Mouse (Mus musculus) CH12.LX (cell line): ENCODE results near the gene Ezh1.

Experiments used
- CTCF ChIP-seq, 2 experiments: IDR thresholded peaks in 1 of 2; conservative IDR thresholded peaks in 1 of 2; 2 replicates each; pipeline ENCODE4 v1.5.1; 2011 to 2012; ENCODE audit warnings: low read depth in 2 of 2, low read length in 2 of 2, improper control_type of control experiment in 1 of 2, inconsistent platforms in 1 of 2, mild to moderate bottlenecking in 1 of 2, moderate library complexity in 1 of 2
- ELF1 ChIP-seq: IDR thresholded peaks from 2 replicates; pipeline ENCODE4 v1.6.1; 2014; ENCODE audit warnings: low read depth, mild to moderate bottlenecking, inconsistent platforms, low read length, improper control_type of control experiment
- EP300 ChIP-seq: IDR thresholded peaks from 2 replicates; pipeline ENCODE4 v1.6.1; 2011; ENCODE audit warnings: low read length, improper control_type of control experiment
- ETS1 ChIP-seq: conservative IDR thresholded peaks from 2 replicates; pipeline ENCODE4 v1.6.1; 2012; ENCODE audit warnings: low read depth, mild to moderate bottlenecking, inconsistent platforms, low read length, improper control_type of control experiment, moderate library complexity
- MEF2A ChIP-seq: IDR thresholded peaks from 2 replicates; pipeline ENCODE4 v1.6.1; 2014; ENCODE audit warnings: low read depth, mild to moderate bottlenecking, inconsistent platforms, low read length, improper control_type of control experiment, borderline replicate concordance
- MYC ChIP-seq: IDR thresholded peaks from 2 replicates; pipeline ENCODE4 v1.6.1; 2011; ENCODE audit warnings: low read depth, mild to moderate bottlenecking, improper control_type of control experiment, low read length
- POLR2A ChIP-seq: IDR thresholded peaks from 2 replicates; pipeline ENCODE4 v1.6.1; 2011; ENCODE audit warnings: low read depth, mild to moderate bottlenecking, improper control_type of control experiment, low read length
- USF2 ChIP-seq: conservative IDR thresholded peaks from 2 replicates; pipeline ENCODE4 v1.6.1; 2011; ENCODE audit warnings: low read depth, low read length, improper control_type of control experiment

- peak; percentile 27; the same call in 1 of the 2 replicates for TF ChIP-seq ETS1
- no peak for TF ChIP-seq CTCF (conservative IDR thresholded peaks at IDR 0.05 in 1 of 2, IDR thresholded peaks at IDR 0.05 in 1 of 2; ENCODE audit: low read depth in 2 of 2, low read length in 2 of 2)
- TF ChIP-seq EP300, result peak; percentile 43; the same call in 1 of the 2 replicates
- no peak for TF ChIP-seq MYC
- TF ChIP-seq USF2, result no peak
- TF ChIP-seq POLR2A, result peak; percentile 42; the same call in 1 of the 2 replicates
- TF ChIP-seq MEF2A, result no peak
- no peak for TF ChIP-seq ELF1
Measured at GRCm38 (mm10) chr11:101190913-101191907, 35.1 kb downstream of the Ezh1 start.
